Mouse (Mus musculus): ENCODE data around the gene Iqcf4. TPM values are rescaled to one million over a fixed set of nuclear protein-coding genes. Genes with fewer than 3 reads are reported as not detected.

Gene Iqcf4
- not detected in 2 replicates for polyA plus RNA-seq (2015; fragmentation: Nextera tagmentation; extraction: Ambion mirVana)

DNA sequence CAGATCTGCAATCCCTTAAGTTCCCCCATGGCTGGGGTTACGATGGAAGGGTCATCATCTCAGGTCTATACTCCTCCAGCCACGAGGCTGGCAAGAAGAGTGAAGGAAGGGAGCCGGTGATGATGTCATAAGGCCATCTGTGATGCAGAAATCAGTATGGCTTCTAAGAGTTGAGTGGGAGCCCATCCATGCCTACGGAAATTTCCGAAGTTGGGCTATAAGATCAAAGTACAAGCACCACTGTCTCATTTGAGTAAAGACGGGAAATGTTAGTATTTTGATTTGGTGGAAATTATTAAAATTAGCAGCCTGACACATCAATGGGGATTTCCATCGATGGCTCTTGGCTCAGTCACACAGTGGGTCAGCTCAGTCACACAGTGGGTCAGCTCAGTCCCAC lies at the start of gene Iqcf4:
Iqcf4 (minus strand) TSS at position 101 of the 400 bp plus-strand sequence.

DNA sequence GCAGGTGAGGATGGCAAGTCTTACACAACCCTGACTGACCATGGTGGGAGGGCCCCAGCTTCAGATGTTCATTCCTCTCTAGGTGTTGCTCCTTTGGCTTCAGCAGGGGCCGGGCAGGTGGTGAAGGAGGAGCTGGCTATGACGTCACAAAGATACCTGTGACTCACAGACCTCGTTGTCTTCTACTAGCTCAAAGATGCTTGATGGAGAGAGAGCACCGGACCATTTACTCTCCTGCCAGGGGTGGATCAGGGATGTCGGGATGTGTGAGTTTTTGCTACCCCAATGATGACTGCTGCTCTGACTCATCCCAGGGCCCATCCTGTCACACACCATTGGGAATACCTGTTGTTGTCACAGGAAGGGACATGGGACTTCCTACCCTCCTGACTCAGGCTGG lies 9.3 kb downstream of the Iqcf4 start, which contains the start of gene Iqcf3:
Iqcf3 (minus strand) TSS at position 101 of the 400 bp plus-strand sequence.

Other genes with a start within 250 kb of the Iqcf4 start
- gene Dusp7, start 202.4 kb downstream of the Iqcf4 start, polyA plus RNA-seq (2015; fragmentation: Nextera tagmentation; extraction: Ambion mirVana), result 7.9 and 12.0 TPM in 2 replicates
- 778 and 779 TPM in 2 replicates for gene Rpl29, start 141.5 kb downstream of the Iqcf4 start, polyA plus RNA-seq (2015; fragmentation: Nextera tagmentation; extraction: Ambion mirVana)
- gene Acy1, start 132.7 kb downstream of the Iqcf4 start, polyA plus RNA-seq (2015; fragmentation: Nextera tagmentation; extraction: Ambion mirVana), result 23.8 and 25.2 TPM in 2 replicates
- gene Abhd14b, start 123.5 kb downstream of the Iqcf4 start, polyA plus RNA-seq (2015; fragmentation: Nextera tagmentation; extraction: Ambion mirVana), result 19.9 and 31.6 TPM in 2 replicates
- gene Abhd14a, start 123.3 kb downstream of the Iqcf4 start, polyA plus RNA-seq (2015; fragmentation: Nextera tagmentation; extraction: Ambion mirVana), result 38.1 and 42.1 TPM in 2 replicates
- gene Pcbp4, start 117.7 kb downstream of the Iqcf4 start, polyA plus RNA-seq (2015; fragmentation: Nextera tagmentation; extraction: Ambion mirVana), result 45.2 and 66.2 TPM in 2 replicates
- 0.81 and 1.2 TPM in 2 replicates for gene Gpr62, start 105.1 kb downstream of the Iqcf4 start, polyA plus RNA-seq (2015; fragmentation: Nextera tagmentation; extraction: Ambion mirVana)
- 23.9 and 29.5 TPM in 2 replicates for gene Rrp9, start 95.0 kb downstream of the Iqcf4 start, polyA plus RNA-seq (2015; fragmentation: Nextera tagmentation; extraction: Ambion mirVana)
- 12.7 and 13.4 TPM in 2 replicates for gene Parp3, start 94.0 kb downstream of the Iqcf4 start, polyA plus RNA-seq (2015; fragmentation: Nextera tagmentation; extraction: Ambion mirVana)
- gene Iqcf1, start 71.0 kb downstream of the Iqcf4 start, polyA plus RNA-seq (2015; fragmentation: Nextera tagmentation; extraction: Ambion mirVana), result not detected in 2 replicates
- not detected in 2 replicates for gene Iqcf5, start 56.4 kb downstream of the Iqcf4 start, polyA plus RNA-seq (2015; fragmentation: Nextera tagmentation; extraction: Ambion mirVana)
- gene Iqcf3, start 9.4 kb downstream of the Iqcf4 start, polyA plus RNA-seq (2015; fragmentation: Nextera tagmentation; extraction: Ambion mirVana), result not detected in 2 replicates
- gene Iqcf6, start 55.6 kb upstream of the Iqcf4 start, polyA plus RNA-seq (2015; fragmentation: Nextera tagmentation; extraction: Ambion mirVana), result not detected in 2 replicates
- not detected in 2 replicates for gene Grm2, start 85.1 kb upstream of the Iqcf4 start, polyA plus RNA-seq (2015; fragmentation: Nextera tagmentation; extraction: Ambion mirVana)
- gene Tex264, start 114.9 kb upstream of the Iqcf4 start, polyA plus RNA-seq (2015; fragmentation: Nextera tagmentation; extraction: Ambion mirVana), result 85.4 and 117 TPM in 2 replicates
- 1.9 and 4.2 TPM in 2 replicates for gene Rad54l2, start 218.2 kb upstream of the Iqcf4 start, polyA plus RNA-seq (2015; fragmentation: Nextera tagmentation; extraction: Ambion mirVana)

Measured in adrenal gland, postnatal 0 days (tissue).